Mouse (Mus musculus) T-cell, adult 2 months (primary cell): ENCODE measurements at regions not wholly inside any gene's neighbourhood (a gene's known extent, or its start where the extent isn't known, plus 50 kb on each side); places are given as distances from the start of the nearest gene placed in this dataset.

Experiments used
- DNase-seq: peaks from one replicate; pipeline ENCODE4 v3.0.0; 2022; ENCODE audit warnings: low spot score

- DNase-seq = no peak
Observed at GRCm38 (mm10) chr6:148541981-148542380, 97.8 kb upstream of the Tmtc1 start.

- no peak for DNase-seq
Observed at GRCm38 (mm10) chr6:148539207-148539960, 95.2 kb upstream of the Tmtc1 start.

- DNase-seq = no peak
Observed at GRCm38 (mm10) chr6:148534364-148534763, 90.2 kb upstream of the Tmtc1 start.

- no peak for DNase-seq
Observed at GRCm38 (mm10) chr6:148531068-148531467, 86.9 kb upstream of the Tmtc1 start.

- no peak for DNase-seq
Observed at GRCm38 (mm10) chr6:148528611-148529010, 84.4 kb upstream of the Tmtc1 start.

- DNase-seq = no peak
Observed at GRCm38 (mm10) chr6:148522893-148523292, 78.7 kb upstream of the Tmtc1 start.

- no peak for DNase-seq
Observed at GRCm38 (mm10) chr6:148517536-148518245, 73.5 kb upstream of the Tmtc1 start.

- DNase-seq = no peak
Observed at GRCm38 (mm10) chr6:148516654-148517053, 72.5 kb upstream of the Tmtc1 start.

GRCm38 (mm10) chr6:148515105-148515504 lies 70.9 kb upstream of the Tmtc1 start:
- DNase-seq = no peak

GRCm38 (mm10) chr6:148514645-148515044 lies 70.5 kb upstream of the Tmtc1 start:
- DNase-seq = no peak

GRCm38 (mm10) chr6:148514124-148514523 lies 69.9 kb upstream of the Tmtc1 start:
- no peak for DNase-seq

- DNase-seq = no peak
Observed at GRCm38 (mm10) chr6:148513134-148513533, 68.9 kb upstream of the Tmtc1 start.

- no peak for DNase-seq
Observed at GRCm38 (mm10) chr6:148505325-148505724, 61.1 kb upstream of the Tmtc1 start.

GRCm38 (mm10) chr6:148500251-148501179 lies 56.3 kb upstream of the Tmtc1 start:
- DNase-seq = no peak
